Mouse (Mus musculus): ENCODE results near the gene Med8. TPM values are rescaled to one million over a fixed set of nuclear protein-coding genes. Genes with fewer than 3 reads are reported as not detected.

Gene Med8
- polyA plus RNA-seq, 1 experiment = 76.1 TPM

DNA sequence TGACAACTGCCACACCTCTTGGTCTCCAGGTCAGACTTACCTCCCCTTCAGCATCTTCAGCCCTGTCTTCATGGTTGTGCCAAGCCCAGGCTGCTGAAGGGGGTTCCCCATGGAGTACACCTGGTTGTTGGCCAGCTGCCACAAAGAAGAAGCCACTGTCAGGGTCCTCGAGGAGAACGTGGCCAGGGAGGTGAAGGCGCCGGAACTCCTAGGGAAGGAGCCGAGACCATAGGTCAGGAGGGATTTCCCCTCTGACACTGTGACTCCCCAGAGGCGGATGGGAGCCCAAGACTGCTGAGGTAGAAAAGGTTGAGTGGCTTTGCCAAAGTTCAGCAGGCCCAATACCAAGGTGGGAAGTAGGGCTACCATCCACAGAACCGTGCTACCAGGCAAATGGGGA is 25.9 kb upstream of the Med8 start:
- Histone ChIP-seq H3K27ac (ENCODE audit: insufficient read depth, low read length) (no peak overlapping the region), H3K4me1 (ENCODE audit: control insufficient read depth, insufficient read depth, low read length) (no peaks in the 10 kb centered on the region), H3K27me3 (ENCODE audit: control insufficient read depth, insufficient read depth, low read length, poor library complexity, severe bottlenecking) (no peaks in the 10 kb centered on the region), H3K36me3 (ENCODE audit: control insufficient read depth, insufficient read depth, low read length, poor library complexity, severe bottlenecking) (peaks cover 23% of the 10 kb centered on the region), H3K9me3 (replicated peaks; ENCODE audit: control insufficient read depth, insufficient read depth, low read length, poor library complexity, severe bottlenecking) (no peaks in the 10 kb centered on the region), H3K9ac (ENCODE audit: low read depth, poor library complexity, severe bottlenecking) (no peak overlapping the region), H3K4me3 (ENCODE audit: low read depth, low read length) (no peak overlapping the region)
- no peak for TF ChIP-seq CTCF (IDR thresholded peaks at IDR 0.05; ENCODE audit: low read depth, low read length)
- TF ChIP-seq EP300 (IDR thresholded peaks at IDR 0.05; ENCODE audit: insufficient read depth, low read depth, low read length) = no peak
- no peak for TF ChIP-seq POLR2A (IDR thresholded peaks at IDR 0.05; ENCODE audit: insufficient read depth, low read length)

DNA sequence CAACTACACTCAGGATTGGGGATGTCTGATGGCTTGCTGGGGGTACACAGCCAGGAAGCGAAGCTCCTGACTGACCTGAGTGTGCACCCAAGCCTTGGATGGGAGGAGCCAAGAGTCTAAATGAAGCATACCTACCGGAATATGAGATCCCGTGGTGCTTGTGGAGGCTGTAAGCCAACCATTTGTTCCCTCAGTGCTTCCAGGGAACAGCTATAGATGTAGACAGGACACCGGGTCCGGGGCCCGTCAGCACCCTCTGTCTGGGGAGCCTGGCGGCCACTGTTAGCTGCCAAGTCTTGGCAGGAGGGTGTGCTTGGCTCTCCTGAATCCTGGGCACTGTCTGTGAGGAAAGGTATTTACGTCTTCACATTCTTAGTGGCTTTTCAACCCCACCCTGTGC is 21.8 kb upstream of the Med8 start:
- Histone ChIP-seq H3K9me3 (replicated peaks; ENCODE audit: control insufficient read depth, insufficient read depth, low read length, poor library complexity, severe bottlenecking) (no peaks in the 10 kb centered on the region), H3K9ac (ENCODE audit: low read depth, poor library complexity, severe bottlenecking) (no peak overlapping the region), H3K4me3 (ENCODE audit: low read depth, low read length) (no peak overlapping the region), H3K27ac (ENCODE audit: insufficient read depth, low read length) (no peak overlapping the region), H3K27me3 (ENCODE audit: control insufficient read depth, insufficient read depth, low read length, poor library complexity, severe bottlenecking) (no peaks in the 10 kb centered on the region), H3K36me3 (ENCODE audit: control insufficient read depth, insufficient read depth, low read length, poor library complexity, severe bottlenecking) (peaks cover 21% of the 10 kb centered on the region), H3K4me1 (ENCODE audit: control insufficient read depth, insufficient read depth, low read length) (no peaks in the 10 kb centered on the region)
- TF ChIP-seq POLR2A (IDR thresholded peaks at IDR 0.05; ENCODE audit: insufficient read depth, low read length) (no peak), CTCF (IDR thresholded peaks at IDR 0.05; ENCODE audit: low read depth, low read length) (no peak), EP300 (IDR thresholded peaks at IDR 0.05; ENCODE audit: insufficient read depth, low read depth, low read length) (no peak)

DNA sequence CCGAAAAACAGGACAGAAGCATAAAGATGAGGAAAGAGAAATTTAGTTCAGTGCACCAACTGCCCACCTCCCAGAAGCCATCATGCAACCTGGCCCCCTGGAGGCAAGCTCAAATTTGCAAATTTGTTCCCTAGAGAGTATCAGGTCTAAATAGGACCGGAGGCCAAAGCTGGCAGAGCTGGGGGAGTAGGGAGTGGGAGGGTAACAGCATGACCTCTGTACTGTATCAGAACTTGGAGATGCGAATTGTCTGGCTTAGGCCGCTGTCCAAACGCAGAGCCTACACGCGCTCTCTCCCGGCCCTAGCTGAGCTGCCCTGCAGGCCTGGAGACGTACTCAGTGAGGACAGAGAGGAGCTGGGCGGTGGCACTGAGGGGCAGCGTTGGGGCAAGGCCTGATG is 19.0 kb upstream of the Med8 start:
- Histone ChIP-seq H3K9ac (ENCODE audit: low read depth, poor library complexity, severe bottlenecking) (no peak overlapping the region), H3K9me3 (replicated peaks; ENCODE audit: control insufficient read depth, insufficient read depth, low read length, poor library complexity, severe bottlenecking) (no peaks in the 10 kb centered on the region)
- TF ChIP-seq POLR2A (IDR thresholded peaks at IDR 0.05; ENCODE audit: insufficient read depth, low read length) = no peak

DNA sequence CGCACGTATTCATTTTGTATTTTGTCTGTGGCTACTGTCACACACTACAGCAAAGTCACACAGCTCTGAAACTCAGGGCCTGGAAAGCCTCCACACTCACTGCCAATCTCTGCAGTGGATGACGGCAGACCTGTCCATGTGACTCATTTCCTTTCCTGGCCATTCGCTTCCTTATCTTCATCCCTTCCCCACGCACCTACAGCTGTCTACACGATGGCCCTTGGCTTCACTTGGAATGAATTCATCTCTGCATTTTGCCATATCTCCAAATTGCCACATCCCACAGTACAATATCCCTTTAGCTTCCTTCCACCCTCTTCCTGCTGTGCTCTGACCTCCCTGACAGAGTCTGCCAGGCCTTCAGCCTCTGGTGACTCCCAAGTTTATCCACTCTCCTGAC is 14.6 kb upstream of the Med8 start:
- peaks cover 21% of the 10 kb centered on the region for H3K36me3 ChIP-seq (ENCODE audit: control insufficient read depth, insufficient read depth, low read length, poor library complexity, severe bottlenecking)
- H3K27me3 ChIP-seq (ENCODE audit: control insufficient read depth, insufficient read depth, low read length, poor library complexity, severe bottlenecking) = no peaks in the 10 kb centered on the region
- H3K27ac ChIP-seq (ENCODE audit: insufficient read depth, low read length) = no peak overlapping the region
- TF ChIP-seq POLR2A (IDR thresholded peaks at IDR 0.05; ENCODE audit: insufficient read depth, low read length) (no peak), CTCF (IDR thresholded peaks at IDR 0.05; ENCODE audit: low read depth, low read length) (no peak), EP300 (IDR thresholded peaks at IDR 0.05; ENCODE audit: insufficient read depth, low read depth, low read length) (no peak)
- H3K4me3 ChIP-seq (ENCODE audit: low read depth, low read length) = no peak overlapping the region
- no peaks in the 10 kb centered on the region for H3K4me1 ChIP-seq (ENCODE audit: control insufficient read depth, insufficient read depth, low read length)
- no peak overlapping the region for H3K9ac ChIP-seq (ENCODE audit: low read depth, poor library complexity, severe bottlenecking)
- H3K9me3 ChIP-seq (replicated peaks; ENCODE audit: control insufficient read depth, insufficient read depth, low read length, poor library complexity, severe bottlenecking) = no peaks in the 10 kb centered on the region

More for the DNA sequence above, 19.0 kb upstream of the Med8 start:
- Histone ChIP-seq H3K27me3 (ENCODE audit: control insufficient read depth, insufficient read depth, low read length, poor library complexity, severe bottlenecking) (no peaks in the 10 kb centered on the region), H3K36me3 (ENCODE audit: control insufficient read depth, insufficient read depth, low read length, poor library complexity, severe bottlenecking) (peaks cover 9% of the 10 kb centered on the region), H3K27ac (ENCODE audit: insufficient read depth, low read length) (no peak overlapping the region), H3K4me3 (ENCODE audit: low read depth, low read length) (no peak overlapping the region), H3K4me1 (ENCODE audit: control insufficient read depth, insufficient read depth, low read length) (no peaks in the 10 kb centered on the region)

DNA sequence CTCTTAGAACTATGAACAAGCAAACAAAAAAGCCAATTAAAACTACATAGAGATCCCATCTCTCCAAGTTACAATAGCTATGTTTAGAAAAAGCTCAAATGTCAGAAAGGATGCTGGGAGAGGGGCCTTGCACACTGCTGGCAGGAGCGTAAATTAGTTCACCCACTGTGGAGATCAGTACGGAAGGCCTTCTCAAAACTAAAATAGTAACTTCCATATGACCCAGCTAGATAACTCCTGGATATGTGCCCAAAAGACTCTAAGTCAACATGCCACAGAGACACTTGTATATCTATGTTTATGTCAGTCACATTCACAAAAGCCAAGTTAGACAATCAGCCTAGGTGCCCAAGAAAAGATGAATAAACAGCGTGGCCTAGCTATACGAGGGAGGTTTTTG is 13.8 kb upstream of the Med8 start:
- Histone ChIP-seq H3K27ac (ENCODE audit: insufficient read depth, low read length) (no peak overlapping the region), H3K4me1 (ENCODE audit: control insufficient read depth, insufficient read depth, low read length) (no peaks in the 10 kb centered on the region), H3K9ac (ENCODE audit: low read depth, poor library complexity, severe bottlenecking) (no peak overlapping the region), H3K36me3 (ENCODE audit: control insufficient read depth, insufficient read depth, low read length, poor library complexity, severe bottlenecking) (peaks cover 23% of the 10 kb centered on the region), H3K27me3 (ENCODE audit: control insufficient read depth, insufficient read depth, low read length, poor library complexity, severe bottlenecking) (no peaks in the 10 kb centered on the region), H3K4me3 (ENCODE audit: low read depth, low read length) (no peak overlapping the region), H3K9me3 (replicated peaks; ENCODE audit: control insufficient read depth, insufficient read depth, low read length, poor library complexity, severe bottlenecking) (no peaks in the 10 kb centered on the region)
- no peak for TF ChIP-seq POLR2A (IDR thresholded peaks at IDR 0.05; ENCODE audit: insufficient read depth, low read length)
- no peak for TF ChIP-seq CTCF (IDR thresholded peaks at IDR 0.05; ENCODE audit: low read depth, low read length)
- TF ChIP-seq EP300 (IDR thresholded peaks at IDR 0.05; ENCODE audit: insufficient read depth, low read depth, low read length) = no peak

DNA sequence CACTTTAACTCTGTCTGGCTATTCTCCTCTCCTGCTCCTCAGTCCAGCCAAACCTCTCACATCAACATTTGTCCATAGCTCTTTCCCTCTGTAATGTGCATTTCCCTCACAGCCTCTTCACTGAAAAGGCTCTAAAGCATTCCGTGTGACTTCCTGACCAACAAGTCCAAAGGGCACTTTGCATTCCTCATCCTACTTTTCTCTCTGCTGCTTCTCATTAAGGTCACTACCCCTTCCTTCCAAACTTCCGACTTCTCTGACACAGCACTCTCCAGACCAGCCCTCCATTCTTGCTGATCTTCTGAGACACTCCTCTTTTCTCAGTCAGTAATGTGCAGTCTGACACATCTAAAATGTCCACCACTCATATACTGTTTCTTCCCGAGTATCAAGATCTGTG is 12.7 kb upstream of the Med8 start:
- no peaks in the 10 kb centered on the region for H3K9me3 ChIP-seq (replicated peaks; ENCODE audit: control insufficient read depth, insufficient read depth, low read length, poor library complexity, severe bottlenecking)
- H3K9ac ChIP-seq (ENCODE audit: low read depth, poor library complexity, severe bottlenecking) = no peak overlapping the region
- no peak overlapping the region for H3K27ac ChIP-seq (ENCODE audit: insufficient read depth, low read length)
- TF ChIP-seq POLR2A (IDR thresholded peaks at IDR 0.05; ENCODE audit: insufficient read depth, low read length) (no peak), EP300 (IDR thresholded peaks at IDR 0.05; ENCODE audit: insufficient read depth, low read depth, low read length) (no peak), CTCF (IDR thresholded peaks at IDR 0.05; ENCODE audit: low read depth, low read length) (no peak)
- no peaks in the 10 kb centered on the region for H3K27me3 ChIP-seq (ENCODE audit: control insufficient read depth, insufficient read depth, low read length, poor library complexity, severe bottlenecking)
- peaks cover 20% of the 10 kb centered on the region for H3K36me3 ChIP-seq (ENCODE audit: control insufficient read depth, insufficient read depth, low read length, poor library complexity, severe bottlenecking)
- no peaks in the 10 kb centered on the region for H3K4me1 ChIP-seq (ENCODE audit: control insufficient read depth, insufficient read depth, low read length)
- H3K4me3 ChIP-seq (ENCODE audit: low read depth, low read length) = no peak overlapping the region
